Mouse (Mus musculus): ENCODE measurements around the gene Iltifb. TPM values are rescaled to one million over a fixed set of nuclear protein-coding genes. Genes with fewer than 3 reads are reported as not detected.

Gene Iltifb
- not detected in 2 replicates for polyA plus RNA-seq (2012; rRNA removed)

DNA sequence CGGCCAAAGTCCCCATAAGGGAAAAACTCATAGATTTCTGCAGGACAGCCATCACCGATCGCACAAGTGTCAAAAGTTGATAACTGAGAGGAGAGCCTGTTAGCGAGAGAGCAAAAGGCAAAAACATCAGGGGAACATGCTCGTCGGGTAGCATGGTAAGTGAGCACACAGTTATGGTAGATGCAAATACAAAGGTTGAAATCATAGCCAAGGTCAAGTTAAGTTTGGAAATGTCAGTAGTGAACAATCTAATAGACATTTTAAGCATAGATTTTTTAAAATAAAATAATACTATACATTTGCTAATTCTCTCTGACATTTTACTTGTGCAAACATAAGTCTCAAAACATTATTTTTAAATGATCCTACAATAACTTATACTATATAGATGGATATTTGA is at the start of gene Iltifb:
TSS of gene Iltifb (minus strand) at position 101 of the 400 bp plus-strand sequence.

DNA sequence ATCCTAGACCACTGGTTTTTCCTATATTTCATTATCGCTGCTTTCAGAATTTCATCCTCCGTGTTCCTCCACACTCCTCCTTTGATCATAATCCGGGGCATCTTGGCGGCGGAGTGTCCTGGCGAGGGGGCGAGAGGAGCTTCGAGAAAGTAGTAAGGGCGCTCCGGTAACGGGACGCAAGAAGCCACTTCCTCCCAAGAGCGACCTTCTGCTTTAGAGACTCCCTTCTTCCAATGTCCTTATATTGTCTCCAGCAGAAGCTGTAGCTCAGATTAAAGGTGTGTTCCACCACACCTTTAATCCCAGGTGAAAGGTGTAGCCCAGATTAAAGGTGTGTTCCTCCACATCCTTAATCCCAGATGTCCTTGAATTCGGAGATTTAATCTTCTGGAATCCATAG is 48.3 kb upstream of the Iltifb start, which contains the start of gene Gm9046:
TSS of gene Gm9046 (minus strand) at position 101 of the 400 bp plus-strand sequence.

DNA sequence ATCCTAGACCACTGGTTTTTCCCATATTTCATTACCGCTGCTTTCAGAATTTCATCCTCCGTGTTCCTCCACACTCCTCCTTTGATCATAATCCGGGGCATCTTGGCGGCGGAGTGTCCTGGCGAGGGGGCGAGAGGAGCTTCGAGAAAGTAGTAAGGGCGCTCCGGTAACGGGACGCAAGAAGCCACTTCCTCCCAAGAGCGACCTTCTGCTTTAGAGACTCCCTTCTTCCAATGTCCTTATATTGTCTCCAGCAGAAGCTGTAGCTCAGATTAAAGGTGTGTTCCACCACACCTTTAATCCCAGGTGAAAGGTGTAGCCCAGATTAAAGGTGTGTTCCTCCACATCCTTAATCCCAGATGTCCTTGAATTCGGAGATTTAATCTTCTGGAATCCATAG is 42.9 kb upstream of the Iltifb start, which contains the start of gene Gm9045:
TSS of gene Gm9045 (minus strand) at position 101 of the 400 bp plus-strand sequence.

DNA sequence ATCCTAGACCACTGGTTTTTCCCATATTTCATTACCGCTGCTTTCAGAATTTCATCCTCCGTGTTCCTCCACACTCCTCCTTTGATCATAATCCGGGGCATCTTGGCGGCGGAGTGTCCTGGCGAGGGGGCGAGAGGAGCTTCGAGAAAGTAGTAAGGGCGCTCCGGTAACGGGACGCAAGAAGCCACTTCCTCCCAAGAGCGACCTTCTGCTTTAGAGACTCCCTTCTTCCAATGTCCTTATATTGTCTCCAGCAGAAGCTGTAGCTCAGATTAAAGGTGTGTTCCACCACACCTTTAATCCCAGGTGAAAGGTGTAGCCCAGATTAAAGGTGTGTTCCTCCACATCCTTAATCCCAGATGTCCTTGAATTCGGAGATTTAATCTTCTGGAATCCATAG is 37.5 kb upstream of the Iltifb start, which contains the start of gene Gm9044:
TSS of gene Gm9044 (minus strand) at position 101 of the 400 bp plus-strand sequence.

DNA sequence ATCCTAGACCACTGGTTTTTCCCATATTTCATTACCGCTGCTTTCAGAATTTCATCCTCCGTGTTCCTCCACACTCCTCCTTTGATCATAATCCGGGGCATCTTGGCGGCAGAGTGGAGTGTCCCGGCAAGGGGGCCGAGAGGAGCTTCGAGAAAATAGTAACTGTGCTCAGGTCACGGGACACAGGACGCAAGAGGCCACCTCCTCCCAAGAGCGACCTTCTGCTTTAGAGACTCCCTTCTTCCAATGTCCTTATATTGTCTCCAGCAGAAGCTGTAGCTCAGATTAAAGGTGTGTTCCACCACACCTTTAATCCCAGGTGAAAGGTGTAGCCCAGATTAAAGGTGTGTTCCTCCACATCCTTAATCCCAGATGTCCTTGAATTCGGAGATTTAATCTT is 32.0 kb upstream of the Iltifb start, which contains the start of gene Gm9040:
TSS of gene Gm9040 (minus strand) at position 101 of the 400 bp plus-strand sequence.

DNA sequence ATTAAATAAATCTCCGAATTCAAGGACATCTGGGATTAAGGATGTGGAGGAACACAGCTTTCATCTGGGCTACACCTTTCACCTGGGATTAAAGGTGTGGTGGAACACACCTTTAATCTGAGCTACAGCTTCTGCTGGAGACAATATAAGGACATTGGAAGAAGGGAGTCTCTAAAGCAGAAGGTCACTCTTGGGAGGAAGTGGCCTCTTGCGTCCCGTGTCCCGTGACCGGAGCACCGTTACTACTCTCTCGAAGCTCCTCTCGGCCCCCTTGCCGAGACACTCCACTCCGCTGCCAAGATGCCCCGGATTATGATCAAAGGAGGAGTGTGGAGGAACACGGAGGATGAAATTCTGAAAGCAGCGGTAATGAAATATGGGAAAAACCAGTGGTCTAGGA is 36.5 kb downstream of the Iltifb start, which contains the start of gene Gm32802:
TSS of gene Gm32802 (plus strand) at position 301 of the 400 bp plus-strand sequence.

DNA sequence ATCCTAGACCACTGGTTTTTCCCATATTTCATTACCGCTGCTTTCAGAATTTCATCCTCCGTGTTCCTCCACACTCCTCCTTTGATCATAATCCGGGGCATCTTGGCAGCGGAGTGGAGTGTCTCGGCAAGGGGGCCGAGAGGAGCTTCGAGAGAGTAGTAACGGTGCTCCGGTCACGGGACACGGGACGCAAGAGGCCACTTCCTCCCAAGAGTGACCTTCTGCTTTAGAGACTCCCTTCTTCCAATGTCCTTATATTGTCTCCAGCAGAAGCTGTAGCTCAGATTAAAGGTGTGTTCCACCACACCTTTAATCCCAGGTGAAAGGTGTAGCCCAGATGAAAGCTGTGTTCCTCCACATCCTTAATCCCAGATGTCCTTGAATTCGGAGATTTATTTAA is 54.2 kb downstream of the Iltifb start, which contains the start of gene Gm32717:
TSS of gene Gm32717 (minus strand) at position 101 of the 400 bp plus-strand sequence.

Other genes with a start within 250 kb of the Iltifb start
- gene Mdm1, start 153.2 kb downstream of the Iltifb start, polyA plus RNA-seq (2012; rRNA removed): 7.0 and 8.6 TPM in 2 replicates
- gene Il22, start 90.1 kb downstream of the Iltifb start, polyA plus RNA-seq (2012; rRNA removed): not detected in 2 replicates
- 0.01 TPM in 1 of 2 replicates, not detected in the other for gene Gm32717, start 54.3 kb downstream of the Iltifb start, polyA plus RNA-seq (2012; rRNA removed)
- 0.01 TPM in 1 of 2 replicates, not detected in the other for gene Gm32802, start 36.4 kb downstream of the Iltifb start, polyA plus RNA-seq (2012; rRNA removed)
- gene Gm9040, start 31.9 kb upstream of the Iltifb start, polyA plus RNA-seq (2012; rRNA removed): not detected in 2 replicates
- gene Gm9044, start 37.4 kb upstream of the Iltifb start, polyA plus RNA-seq (2012; rRNA removed): not detected in 2 replicates
- gene Gm9045, start 42.8 kb upstream of the Iltifb start, polyA plus RNA-seq (2012; rRNA removed): 0.02 TPM in 1 of 2 replicates, not detected in the other
- not detected in 2 replicates for gene Gm9046, start 48.2 kb upstream of the Iltifb start, polyA plus RNA-seq (2012; rRNA removed)
- not detected in 2 replicates for gene Gm9048, start 53.6 kb upstream of the Iltifb start, polyA plus RNA-seq (2012; rRNA removed)
- 0.02 TPM in 1 of 2 replicates, not detected in the other for gene Gm9049, start 59.1 kb upstream of the Iltifb start, polyA plus RNA-seq (2012; rRNA removed)
- gene Ifng, start 146.0 kb upstream of the Iltifb start, polyA plus RNA-seq (2012; rRNA removed): 0.02 TPM in 1 of 2 replicates, not detected in the other